Mouse (Mus musculus): Measurements from ENCODE around the gene Skiv2l.

DNA sequence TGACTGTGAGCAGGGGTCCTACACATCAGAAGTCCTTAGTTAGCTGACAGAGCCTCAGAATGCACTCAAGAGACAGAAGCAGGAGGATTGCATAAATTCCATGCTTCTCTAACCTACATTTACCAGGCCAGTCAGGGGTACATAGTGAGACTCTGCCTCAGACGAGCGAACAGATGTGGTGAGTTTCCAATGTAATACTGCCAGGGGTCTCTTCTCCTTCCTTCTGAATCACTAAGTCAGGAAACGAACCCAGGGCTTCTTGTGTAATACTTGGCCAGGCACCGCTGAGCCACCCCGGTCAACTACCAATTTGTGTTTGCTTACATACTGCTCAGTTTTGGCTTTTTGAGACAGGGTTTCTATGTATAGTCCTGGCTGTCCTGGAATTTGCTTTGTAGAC is 37.9 kb upstream of the Skiv2l start:
- TF ChIP-seq CTCF (IDR thresholded peaks at IDR 0.05; ENCODE audit: low read depth, low read length) (no peak), POLR2A (IDR thresholded peaks at IDR 0.05; ENCODE audit: insufficient read depth, low read length) (no peak), EP300 (IDR thresholded peaks at IDR 0.05; ENCODE audit: insufficient read depth, low read depth, low read length) (no peak)

Data from ES-Bruce4 (cell line).